Mouse (Mus musculus) left cerebral cortex, adult 8-10 months (tissue): Measurements from ENCODE around the gene Nr1d1. TPM values are rescaled to one million over a fixed set of nuclear protein-coding genes. Genes with fewer than 3 reads are reported as not detected.

Source experiments
- DNase-seq, 2 experiments: peaks; one replicate each; pipeline ENCODE4 v3.0.0; 2022; ENCODE audit warnings: low spot score in 2 of 2
- total RNA-seq, 4 experiments: library from RNA; stranded (reverse); gene quantifications; 2 replicates each; pipeline ENCODE4 v1.2.4; 2022

Nr1d1 gene
- total RNA-seq, 4 experiments from 2014 or later = 137 to 177 (median 145) TPM

GRCm38 (mm10) chr11:98771131-98771530, 4.0 kb downstream of the Nr1d1 start:
- no peak for DNase-seq

- DNase-seq = peak in 1 of 2 experiments; percentile 89
Observed at GRCm38 (mm10) chr11:98770096-98770975, 4.8 kb downstream of the Nr1d1 start.

GRCm38 (mm10) chr11:98769007-98769954, 5.9 kb downstream of the Nr1d1 start:
- DNase-seq = peak in 1 of 2 experiments; percentile 38

GRCm38 (mm10) chr11:98768127-98769006, 6.8 kb downstream of the Nr1d1 start:
- DNase-seq = peak in 1 of 2 experiments; percentile 46

- no peak for DNase-seq
Observed at GRCm38 (mm10) chr11:98767713-98768112, 7.4 kb downstream of the Nr1d1 start.

GRCm38 (mm10) chr11:98767276-98767675, 7.9 kb downstream of the Nr1d1 start:
- peak in 1 of 2 experiments; percentile 77 for DNase-seq

GRCm38 (mm10) chr11:98766816-98767215, 8.3 kb downstream of the Nr1d1 start:
- DNase-seq = no peak

- no peak for DNase-seq
Observed at GRCm38 (mm10) chr11:98766346-98766745, 8.8 kb downstream of the Nr1d1 start.

GRCm38 (mm10) chr11:98765421-98766309, 9.5 kb downstream of the Nr1d1 start:
- no peak for DNase-seq

- DNase-seq = no peak
Observed at GRCm38 (mm10) chr11:98764746-98765145, 10.4 kb downstream of the Nr1d1 start.

GRCm38 (mm10) chr11:98764091-98764490, 11.0 kb downstream of the Nr1d1 start:
- no peak for DNase-seq

GRCm38 (mm10) chr11:98763502-98763861, 11.7 kb downstream of the Nr1d1 start:
- DNase-seq = no peak

GRCm38 (mm10) chr11:98762756-98763501, 12.2 kb downstream of the Nr1d1 start:
- DNase-seq = peak in 1 of 2 experiments; percentile 84

- no peak for DNase-seq
Observed at GRCm38 (mm10) chr11:98761939-98762338, 13.2 kb downstream of the Nr1d1 start.

- DNase-seq = no peak
Observed at GRCm38 (mm10) chr11:98756711-98757110, 18.4 kb downstream of the Nr1d1 start.

- no peak for DNase-seq
Observed at GRCm38 (mm10) chr11:98755726-98756380, 19.3 kb downstream of the Nr1d1 start.

- no peak for DNase-seq
Observed at GRCm38 (mm10) chr11:98754621-98755181, 20.4 kb downstream of the Nr1d1 start.

GRCm38 (mm10) chr11:98754151-98754620, 20.9 kb downstream of the Nr1d1 start:
- DNase-seq = no peak
